Mouse (Mus musculus) brain, embryonic 18.5 days (tissue): Measurements from ENCODE around the gene Ccdc103.

ENCODE experiments used
- DNase-seq: peaks from one replicate; pipeline ENCODE4 v3.0.0-alpha.2; 2012; ENCODE audit warnings: low read depth, low spot score

Gene Ccdc103

GRCm38 (mm10) chr11:102890096-102890495 lies 9.1 kb downstream of the Ccdc103 start:
- no peak for DNase-seq

- no peak for DNase-seq
Measured at GRCm38 (mm10) chr11:102893015-102893651, 12.1 kb downstream of the Ccdc103 start.

- no peak for DNase-seq
Measured at GRCm38 (mm10) chr11:102894716-102895115, 13.7 kb downstream of the Ccdc103 start.

- no peak for DNase-seq
Measured at GRCm38 (mm10) chr11:102895779-102896178, 14.8 kb downstream of the Ccdc103 start.

- no peak for DNase-seq
Measured at GRCm38 (mm10) chr11:102896641-102897040, 15.6 kb downstream of the Ccdc103 start.

GRCm38 (mm10) chr11:102898408-102898807 lies 17.4 kb downstream of the Ccdc103 start:
- no peak for DNase-seq

- no peak for DNase-seq
Measured at GRCm38 (mm10) chr11:102900763-102901162, 19.8 kb downstream of the Ccdc103 start, which contains the start of gene Gfap. Gene Gfap, minus strand, starts transcription at chr11:102900912.

GRCm38 (mm10) chr11:102901199-102901598 lies 20.2 kb downstream of the Ccdc103 start:
- DNase-seq: no peak

GRCm38 (mm10) chr11:102902107-102902506 lies 21.1 kb downstream of the Ccdc103 start:
- no peak for DNase-seq

GRCm38 (mm10) chr11:102903654-102904053 lies 22.6 kb downstream of the Ccdc103 start:
- no peak for DNase-seq

GRCm38 (mm10) chr11:102911376-102911775 lies 30.4 kb downstream of the Ccdc103 start:
- no peak for DNase-seq

GRCm38 (mm10) chr11:102915380-102915779 lies 34.4 kb downstream of the Ccdc103 start:
- no peak for DNase-seq

- no peak for DNase-seq
Measured at GRCm38 (mm10) chr11:102918077-102918476, 37.1 kb downstream of the Ccdc103 start.

GRCm38 (mm10) chr11:102921491-102921890 lies 40.5 kb downstream of the Ccdc103 start:
- DNase-seq: no peak

- DNase-seq: peak; percentile 87
Measured at GRCm38 (mm10) chr11:102924557-102925350, 43.8 kb downstream of the Ccdc103 start, which contains the start of gene Kif18b. Gene Kif18b, minus strand, starts transcription at chr11:102925124.

- DNase-seq: no peak
Measured at GRCm38 (mm10) chr11:102925351-102925717, 44.3 kb downstream of the Ccdc103 start.

- DNase-seq: no peak
Measured at GRCm38 (mm10) chr11:102930672-102931071, 49.7 kb downstream of the Ccdc103 start.
